Mouse (Mus musculus): ENCODE measurements at regions not wholly inside any gene's neighbourhood (a gene's known extent, or its start where the extent isn't known, plus 50 kb on each side); places are given as distances from the start of the nearest gene placed in this dataset.
"Not testable (repeated sequence)": the region's sequence is repeated elsewhere in the genome, so short reads cannot be mapped to it uniquely, and the experiment has no call there.

DNA sequence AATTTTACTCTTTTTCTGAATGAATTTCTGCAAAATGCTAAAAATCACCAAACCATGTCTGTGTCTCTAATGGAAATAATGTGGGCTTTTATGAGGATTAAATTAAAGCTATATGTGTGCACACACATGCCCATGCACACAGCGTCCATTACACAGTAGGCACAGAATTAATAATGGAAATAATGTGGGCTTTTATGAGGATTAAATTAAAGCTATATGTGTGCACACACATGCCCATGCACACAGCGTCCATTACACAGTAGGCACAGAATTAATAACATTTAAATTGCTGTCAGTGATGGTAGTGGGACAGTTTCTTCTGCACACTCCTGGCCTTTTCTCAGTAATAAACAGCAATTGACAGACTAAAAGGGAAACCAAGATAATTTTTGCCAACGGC is 130.4 kb upstream of the Got2 start:
- TF ChIP-seq POLR2A, CTCF (IDR thresholded peaks at IDR 0.05; ENCODE audit: insufficient read depth, low read depth, low read length): not testable (repeated sequence)

Data from olfactory bulb, adult 2 months (tissue).